Mouse (Mus musculus) B cell, adult 2 months (primary cell): ENCODE data around the gene Ubiad1.

ENCODE experiments used
- DNase-seq, 2 experiments: peaks; one replicate each; pipeline ENCODE4 v3.0.0; 2022

The Ubiad1 gene

GRCm38 (mm10) chr4:148399437-148400094, 45.0 kb downstream of the Ubiad1 start:
- no peak for DNase-seq

GRCm38 (mm10) chr4:148397531-148398287, 46.9 kb downstream of the Ubiad1 start:
- DNase-seq: no peak

GRCm38 (mm10) chr4:148397113-148397512, 47.5 kb downstream of the Ubiad1 start:
- DNase-seq: no peak

- DNase-seq: no peak
Observed at GRCm38 (mm10) chr4:148395875-148396274, 48.7 kb downstream of the Ubiad1 start.

- DNase-seq: no peak
Observed at GRCm38 (mm10) chr4:148395198-148395597, 49.4 kb downstream of the Ubiad1 start.

- no peak for DNase-seq
Observed at GRCm38 (mm10) chr4:148391714-148392310, 52.8 kb downstream of the Ubiad1 start.

GRCm38 (mm10) chr4:148389635-148390034, 54.9 kb downstream of the Ubiad1 start:
- DNase-seq: no peak

GRCm38 (mm10) chr4:148389047-148389446, 55.5 kb downstream of the Ubiad1 start:
- no peak for DNase-seq

- DNase-seq: no peak
Observed at GRCm38 (mm10) chr4:148385269-148385668, 59.3 kb downstream of the Ubiad1 start.
